Mouse (Mus musculus) MEL (cell line): ENCODE results near the gene Cdc123. TPM values are rescaled to one million over a fixed set of nuclear protein-coding genes. Genes with fewer than 3 reads are reported as not detected.

ENCODE experiments used
- DNase-seq: peaks from one replicate; pipeline ENCODE4 v3.0.0; 2011; ENCODE audit warnings: low read depth, low spot score
- H3K27ac ChIP-seq: 2 replicates; pipeline ENCODE4 v1.5.1; 2012; ENCODE audit warnings: low read depth, mild to moderate bottlenecking, control low read depth, low read length, moderate library complexity; ENCODE audit not compliant: control insufficient read depth
- H3K27me3 ChIP-seq, 2 experiments: fragments of 150-350 bp in 1 of 2; sonication (generic) in 1 of 2; 2 replicates each; pipeline ENCODE4 v1.6.1; 2012; ENCODE audit warnings: low read length in 2 of 2, mild to moderate bottlenecking in 2 of 2, improper control_type of control experiment in 1 of 2, moderate library complexity in 1 of 2; ENCODE audit not compliant: insufficient read depth in 2 of 2, control insufficient read depth in 1 of 2
- H3K36me3 ChIP-seq, 2 experiments: 2 replicates each; pipeline ENCODE4 v1.6.1; 2012 to 2014; ENCODE audit warnings: low read length in 2 of 2, improper control_type of control experiment in 1 of 2, inconsistent platforms in 1 of 2, mild to moderate bottlenecking in 1 of 2; ENCODE audit not compliant: insufficient read depth in 2 of 2, control insufficient read depth in 1 of 2
- H3K4me1 ChIP-seq, 2 experiments: fragments of 150-350 bp in 1 of 2; sonication (generic) in 1 of 2; 2 replicates each; pipeline ENCODE4 v1.6.1; 2012; ENCODE audit warnings: low read length in 2 of 2, improper control_type of control experiment in 1 of 2, mild to moderate bottlenecking in 1 of 2; ENCODE audit not compliant: insufficient read depth in 2 of 2, control insufficient read depth in 1 of 2
- H3K4me3 ChIP-seq, 2 experiments: fragments of 150-350 bp in 1 of 2; sonication (generic) in 1 of 2; 2 replicates each; pipeline ENCODE4 v1.5.1; 2012; ENCODE audit warnings: low read depth in 2 of 2, low read length in 2 of 2, mild to moderate bottlenecking in 2 of 2, moderate library complexity in 2 of 2, control low read depth in 1 of 2, improper control_type of control experiment in 1 of 2; ENCODE audit not compliant: control insufficient read depth in 1 of 2, insufficient read depth in 1 of 2
- H3K79me2 ChIP-seq: 2 replicates; pipeline ENCODE4 v1.6.1; 2012; ENCODE audit warnings: mild to moderate bottlenecking, low read length, moderate library complexity; ENCODE audit not compliant: control insufficient read depth, poor library complexity, insufficient read depth
- H3K9ac ChIP-seq: 2 replicates; pipeline ENCODE4 v1.6.1; 2012; ENCODE audit warnings: low read depth, mild to moderate bottlenecking, control low read depth, low read length, moderate library complexity; ENCODE audit not compliant: control insufficient read depth, poor library complexity, severe bottlenecking
- H3K9me3 ChIP-seq: fragments of 150-350 bp; sonication (generic); replicated peaks from 2 replicates; pipeline ENCODE4 v1.6.1; 2012; ENCODE audit warnings: mild to moderate bottlenecking, low read length, improper control_type of control experiment, moderate library complexity; ENCODE audit not compliant: insufficient read depth
- CHD1 ChIP-seq: IDR thresholded peaks from 2 replicates; pipeline ENCODE4 v1.6.1; 2012; ENCODE audit warnings: low read depth, mild to moderate bottlenecking, inconsistent platforms, low read length, improper control_type of control experiment
- CHD2 ChIP-seq: IDR thresholded peaks from 2 replicates; pipeline ENCODE4 v1.6.1; 2011; ENCODE audit warnings: low read length, improper control_type of control experiment
- CTCF ChIP-seq, 3 experiments: IDR thresholded peaks in 2 of 3; conservative IDR thresholded peaks in 1 of 3; 2 replicates each; pipeline ENCODE4 v1.5.1; 2011 to 2012; ENCODE audit warnings: low read length in 3 of 3, low read depth in 2 of 3, mild to moderate bottlenecking in 2 of 3, improper control_type of control experiment in 1 of 3, inconsistent platforms in 1 of 3, mixed read lengths in 1 of 3, moderate library complexity in 1 of 3; ENCODE audit not compliant: control insufficient read depth in 1 of 3, insufficient read depth in 1 of 3, poor library complexity in 1 of 3, severe bottlenecking in 1 of 3
- E2F4 ChIP-seq: IDR thresholded peaks from 2 replicates; pipeline ENCODE4 v1.6.1; 2011; ENCODE audit warnings: low read depth, low read length, improper control_type of control experiment, borderline replicate concordance
- ELF1 ChIP-seq: IDR thresholded peaks from 2 replicates; pipeline ENCODE4 v1.6.1; 2014; ENCODE audit warnings: low read depth, mild to moderate bottlenecking, inconsistent platforms, low read length, improper control_type of control experiment, moderate library complexity
- EP300 ChIP-seq, 2 experiments: IDR thresholded peaks; 2 replicates each; pipeline ENCODE4 v1.6.1; 2011; ENCODE audit warnings: improper control_type of control experiment in 2 of 2, low read length in 2 of 2, low read depth in 1 of 2, mild to moderate bottlenecking in 1 of 2
- GATA1 ChIP-seq: IDR thresholded peaks from 2 replicates; pipeline ENCODE4 v1.6.1; 2011; ENCODE audit warnings: low read depth, low read length, improper control_type of control experiment
- HCFC1 ChIP-seq: IDR thresholded peaks from 2 replicates; pipeline ENCODE4 v1.6.1; 2012; ENCODE audit warnings: low read depth, mild to moderate bottlenecking, inconsistent platforms, low read length, improper control_type of control experiment, moderate library complexity
- JUND ChIP-seq: IDR thresholded peaks from 2 replicates; pipeline ENCODE4 v1.6.1; 2011; ENCODE audit warnings: low read depth, mild to moderate bottlenecking, improper control_type of control experiment, low read length
- KAT2A ChIP-seq: conservative IDR thresholded peaks from 2 replicates; pipeline ENCODE4 v1.6.1; 2012; ENCODE audit warnings: low read depth, low read length, improper control_type of control experiment, inconsistent platforms
- MAZ ChIP-seq: IDR thresholded peaks from 2 replicates; pipeline ENCODE4 v1.6.1; 2012; ENCODE audit warnings: low read depth, mild to moderate bottlenecking, inconsistent platforms, low read length, improper control_type of control experiment
- MXI1 ChIP-seq: IDR thresholded peaks from 2 replicates; pipeline ENCODE4 v1.6.1; 2011; ENCODE audit warnings: mild to moderate bottlenecking, low read depth, low read length, improper control_type of control experiment
- MYB ChIP-seq: IDR thresholded peaks from 2 replicates; pipeline ENCODE4 v1.6.1; 2011; ENCODE audit warnings: mild to moderate bottlenecking, low read depth, low read length, improper control_type of control experiment
- NELFE ChIP-seq: IDR thresholded peaks from 2 replicates; pipeline ENCODE4 v1.6.1; 2011; ENCODE audit warnings: low read depth, low read length, improper control_type of control experiment
- NRF1 ChIP-seq: IDR thresholded peaks from 2 replicates; pipeline ENCODE4 v1.6.1; 2014; ENCODE audit warnings: low read depth, mild to moderate bottlenecking, inconsistent platforms, low read length, improper control_type of control experiment, moderate library complexity; ENCODE audit not compliant: poor library complexity, insufficient read depth, severe bottlenecking
- POLR2A ChIP-seq, 2 experiments: IDR thresholded peaks; 2 replicates each; pipeline ENCODE4 v1.6.1; 2011 to 2012; ENCODE audit warnings: low read length in 2 of 2, mild to moderate bottlenecking in 2 of 2, control low read depth in 1 of 2, improper control_type of control experiment in 1 of 2, low read depth in 1 of 2, moderate library complexity in 1 of 2; ENCODE audit not compliant: control insufficient read depth in 1 of 2, insufficient read depth in 1 of 2, poor library complexity in 1 of 2
- POLR2AphosphoS2 ChIP-seq: IDR thresholded peaks from 2 replicates; pipeline ENCODE4 v1.6.1; 2011; ENCODE audit warnings: low read length, improper control_type of control experiment
- RAD21 ChIP-seq: IDR thresholded peaks from 2 replicates; pipeline ENCODE4 v1.6.1; 2011; ENCODE audit warnings: mild to moderate bottlenecking, low read depth, low read length, improper control_type of control experiment
- SIN3A ChIP-seq: IDR thresholded peaks from 2 replicates; pipeline ENCODE4 v1.6.1; 2012; ENCODE audit warnings: low read length, improper control_type of control experiment, inconsistent platforms
- SMC3 ChIP-seq: IDR thresholded peaks from 2 replicates; pipeline ENCODE4 v1.6.1; 2011; ENCODE audit warnings: low read depth, low read length, improper control_type of control experiment
- UBTF ChIP-seq: IDR thresholded peaks from 2 replicates; pipeline ENCODE4 v1.6.1; 2012; ENCODE audit warnings: low read depth, mild to moderate bottlenecking, inconsistent platforms, low read length, improper control_type of control experiment, moderate library complexity, borderline replicate concordance; ENCODE audit not compliant: insufficient read depth
- ZC3H11A ChIP-seq: IDR thresholded peaks from 2 replicates; pipeline ENCODE4 v1.6.1; 2012; ENCODE audit warnings: low read depth, mild to moderate bottlenecking, inconsistent platforms, low read length, improper control_type of control experiment
- ZMIZ1 ChIP-seq: IDR thresholded peaks from 2 replicates; pipeline ENCODE4 v1.6.1; 2012; ENCODE audit warnings: low read depth, mild to moderate bottlenecking, inconsistent platforms, low read length, improper control_type of control experiment, moderate library complexity
- ZNF384 ChIP-seq: IDR thresholded peaks from 2 replicates; pipeline ENCODE4 v1.6.1; 2012; ENCODE audit warnings: low read depth, mild to moderate bottlenecking, inconsistent platforms, low read length, improper control_type of control experiment
- polyA plus RNA-seq, 2 experiments: library from polyadenylated mRNA; stranded (reverse) in 1 of 2; unstranded in 1 of 2; fragments of >175 nt in 1 of 2; fragments of >200 nt in 1 of 2; gene quantifications; 2 replicates each; pipeline versions ENCODE4 v1.2.1 to v1.2.4; 2012; ENCODE audit warnings: low replicate concordance in 2 of 2, low read depth in 1 of 2; ENCODE audit not compliant: insufficient read length in 2 of 2, insufficient read depth in 1 of 2, missing spikeins in 1 of 2
- total RNA-seq: library from RNA; depleted of rRNA; stranded (reverse); fragments of 300-350 nt; gene quantifications from 2 replicates; pipeline ENCODE4 v1.2.3, GENCODE M21; 2012

The Cdc123 gene
- total and polyA plus RNA-seq, 3 experiments: 190 to 770 (median 338) TPM

GRCm38 (mm10) chr2:5824213-5824612 lies 20.8 kb downstream of the Cdc123 start:
- Histone ChIP-seq H3K9me3 (no peaks in the 10 kb centered on the region), H3K27ac (peak overlapping the region; percentile 44; the same call in 1 of the 2 replicates), H3K9ac (no peak overlapping the region), H3K4me3 (no peak overlapping the region), H3K36me3 (peaks cover 11 to 13% of the 10 kb centered on the region in 2 experiments), H3K79me2 (no peaks in the 10 kb centered on the region), H3K27me3 (no peaks in the 10 kb centered on the region), H3K4me1 (peaks cover 3 to 5% of the 10 kb centered on the region in 2 experiments; a peak in 3 of 4 replicates)
- TF ChIP-seq ZC3H11A: peak; percentile 37; the same call in 1 of the 2 replicates
- TF ChIP-seq NELFE: no peak
- TF ChIP-seq ZNF384: no peak
- peak; percentile 55 for TF ChIP-seq RAD21
- TF ChIP-seq CTCF (IDR thresholded peaks at IDR 0.05 in 2 of 3, conservative IDR thresholded peaks at IDR 0.05 in 1 of 3; ENCODE audit: control insufficient read depth in 1 of 3, insufficient read depth in 1 of 3, low read depth in 2 of 3, low read length in 3 of 3, poor library complexity in 1 of 3, severe bottlenecking in 1 of 3): peak; percentile 44 to 62 (median 52); a peak in 5 of 6 replicates
- peak; percentile 63 for TF ChIP-seq SMC3
- DNase-seq: peak; percentile 54

GRCm38 (mm10) chr2:5822449-5822848 lies 22.5 kb downstream of the Cdc123 start:
- H3K79me2 ChIP-seq: no peaks in the 10 kb centered on the region
- no peak for TF ChIP-seq MXI1
- no peak for TF ChIP-seq KAT2A
- DNase-seq: no peak
- peaks cover 3 to 5% of the 10 kb centered on the region in 2 experiments; a peak in 3 of 4 replicates for H3K4me1 ChIP-seq
- H3K27ac ChIP-seq: no peak overlapping the region
- H3K27me3 ChIP-seq: no peaks in the 10 kb centered on the region
- no peak overlapping the region for H3K9ac ChIP-seq
- H3K9me3 ChIP-seq: no peaks in the 10 kb centered on the region
- H3K4me3 ChIP-seq: no peak overlapping the region
- H3K36me3 ChIP-seq: peaks cover 11 to 19% of the 10 kb centered on the region in 2 experiments

- H3K79me2 ChIP-seq: no peaks in the 10 kb centered on the region
- H3K4me1 ChIP-seq: peaks cover 3 to 5% of the 10 kb centered on the region in 2 experiments; a peak in 3 of 4 replicates
- H3K27me3 ChIP-seq: no peaks in the 10 kb centered on the region
- H3K9me3 ChIP-seq: no peaks in the 10 kb centered on the region
- no peak overlapping the region for H3K4me3 ChIP-seq
- DNase-seq: no peak
- no peak overlapping the region for H3K27ac ChIP-seq
- H3K9ac ChIP-seq: no peak overlapping the region
- peaks cover 11 to 24% of the 10 kb centered on the region in 2 experiments for H3K36me3 ChIP-seq
- TF ChIP-seq JUND (no peak), SIN3A (no peak), E2F4 (no peak), POLR2AphosphoS2 (no peak), MYB (no peak), EP300 (IDR thresholded peaks at IDR 0.05; ENCODE audit: low read depth in 1 of 2, low read length in 2 of 2) (no peak), HCFC1 (no peak), ZNF384 (no peak), POLR2A (IDR thresholded peaks at IDR 0.05; ENCODE audit: control insufficient read depth in 1 of 2, insufficient read depth in 1 of 2, low read depth in 1 of 2, low read length in 2 of 2, poor library complexity in 1 of 2) (no peak), CHD2 (no peak), CHD1 (no peak), UBTF (no peak), ZC3H11A (no peak), NRF1 (no peak), MAZ (no peak), SMC3 (no peak), GATA1 (no peak), ZMIZ1 (no peak), ELF1 (no peak)
These were observed 23.7 kb downstream of the Cdc123 start for GRCm38 (mm10) chr2:5821264-5821663.
